Mouse (Mus musculus) hindbrain, embryonic 13.5 days (tissue): ENCODE measurements around the gene Kdm5a. TPM values are rescaled to one million over a fixed set of nuclear protein-coding genes. Genes with fewer than 3 reads are reported as not detected.

Source experiments
- ATAC-seq: fragments of 200-750 bp; cut with Nextera tagmentation; 2 replicates; pipeline ENCODE4 v1.8.0; 2017; ENCODE audit warnings: moderate TSS enrichment; ENCODE audit not compliant: low FRiP score
- H3K27ac ChIP-seq: fragments of 300-500 bp; sonication (generic); 2 replicates; pipeline ENCODE4 v1.5.1; 2015; ENCODE audit warnings: inconsistent platforms, mild to moderate bottlenecking, moderate library complexity
- H3K27me3 ChIP-seq: fragments of 300-500 bp; sonication (generic); 2 replicates; pipeline ENCODE4 v1.6.1; 2015; ENCODE audit warnings: mild to moderate bottlenecking, inconsistent platforms
- H3K36me3 ChIP-seq: fragments of 300-500 bp; sonication (generic); 2 replicates; pipeline ENCODE4 v1.6.1; 2015; ENCODE audit warnings: mild to moderate bottlenecking, inconsistent platforms
- H3K4me1 ChIP-seq: fragments of 300-500 bp; sonication (generic); replicated peaks from 2 replicates; pipeline ENCODE4 v1.6.1; 2015; ENCODE audit warnings: inconsistent platforms
- H3K4me2 ChIP-seq: fragments of 300-500 bp; sonication (generic); 2 replicates; pipeline ENCODE4 v1.6.1; 2015; ENCODE audit warnings: inconsistent platforms, mild to moderate bottlenecking, moderate library complexity
- H3K4me3 ChIP-seq: fragments of 300-500 bp; sonication (generic); 2 replicates; pipeline ENCODE4 v1.5.1; 2015; ENCODE audit warnings: mild to moderate bottlenecking, inconsistent platforms
- H3K9ac ChIP-seq: fragments of 300-500 bp; sonication (generic); 2 replicates; pipeline ENCODE4 v1.6.1; 2015; ENCODE audit warnings: mild to moderate bottlenecking, inconsistent platforms
- H3K9me3 ChIP-seq: fragments of 300-500 bp; sonication (generic); 2 replicates; pipeline ENCODE4 v1.6.1; 2016; ENCODE audit warnings: inconsistent platforms
- whole genome bisulfite sequencing: fragments of 180-500 bp; shearing (Covaris S2); methylation state at CpG from one replicate; pipeline ENCODE4 v1.1.7; 2015; 5-methylcytosine and 5-hydroxymethylcytosine counted together
- polyA plus RNA-seq: library from polyadenylated mRNA; unstranded; fragments of >200 nt; fragmentation: Nextera tagmentation; extraction: Ambion mirVana; gene quantifications from 2 replicates; pipeline ENCODE4 v1.2.1, GENCODE M21; 2015

The Kdm5a gene
- polyA plus RNA-seq, 1 experiment from 2014 or later = 45.6 TPM

- H3K9ac ChIP-seq = peak within 1 kb of the TSS; percentile 89
- peak within 1 kb of the TSS; percentile 82 for H3K4me2 ChIP-seq
- H3K4me1 ChIP-seq = peaks cover 59% of the 10 kb centered on the region
- H3K9me3 ChIP-seq = no peaks in the 10 kb centered on the region
- under 1% methylated on average over 59 of the region's 84 CpGs for WGBS
- no peaks in the 10 kb centered on the region for H3K36me3 ChIP-seq
- H3K27ac ChIP-seq = peak within 1 kb of the TSS; percentile 95
- peak; percentile 87 for ATAC-seq
- H3K4me3 ChIP-seq = peak within 1 kb of the TSS; percentile 86
- H3K27me3 ChIP-seq = 0 out of 2 replicates have a peak, but pooled peaks cover 5% of the 10 kb centered on the region
Observed at GRCm38 (mm10) chr6:120493374-120494181, 129.7 kb downstream of the Kdm5a start, which contains the start of gene Tmem121b. Gene Tmem121b (minus strand): TSS chr6:120493807.

Other genes starting within 250 kb of the Kdm5a start
- gene D330020A13Rik, start 69.8 kb upstream of the Kdm5a start, polyA plus RNA-seq = 0.18 TPM in 1 of 2 replicates, not detected in the other
- gene B4galnt3, start 69.6 kb upstream of the Kdm5a start, polyA plus RNA-seq = 0.09 and 0.27 TPM in 2 replicates
- 13.2 and 14.2 TPM in 2 replicates for gene Ccdc77, start 250 bp downstream of the Kdm5a start, polyA plus RNA-seq
- gene Il17ra, start 99.1 kb downstream of the Kdm5a start, polyA plus RNA-seq = 8.9 and 9.8 TPM in 2 replicates
- gene Tmem121b, start 129.7 kb downstream of the Kdm5a start, polyA plus RNA-seq = 3.5 and 3.9 TPM in 2 replicates
- gene Hdhd5, start 167.2 kb downstream of the Kdm5a start, polyA plus RNA-seq = 13.2 and 15.1 TPM in 2 replicates